Mouse (Mus musculus) embryonic facial prominence, embryonic 11.5 days (tissue): ENCODE measurements at regions not wholly inside any gene's neighbourhood (a gene's known extent, or its start where the extent isn't known, plus 50 kb on each side); places are given as distances from the start of the nearest gene placed in this dataset.
A peak's percentile ranks its signal among the peaks of the same experiment; 100 is the strongest.

Experiments
- ATAC-seq: fragments of 200-750 bp; cut with Nextera tagmentation; replicated peaks from 2 replicates; pipeline ENCODE4 v1.8.0; 2017; ENCODE audit warnings: low read depth; ENCODE audit not compliant: insufficient number of reproducible peaks, low FRiP score, low TSS enrichment
- DNase-seq: peaks from one replicate; pipeline ENCODE4 v3.0.0-alpha.2; 2015; ENCODE audit warnings: low spot score
- H3K27ac ChIP-seq: fragments of 300-500 bp; sonication (generic); replicated peaks from 2 replicates; pipeline ENCODE4 v1.5.1; 2014; ENCODE audit warnings: mild to moderate bottlenecking, low read depth, low read length, control low read depth
- H3K27me3 ChIP-seq: fragments of 300-500 bp; sonication (generic); 2 replicates; pipeline ENCODE4 v1.6.1; 2014; ENCODE audit warnings: mild to moderate bottlenecking, low read length, moderate library complexity, mixed read lengths; ENCODE audit not compliant: control insufficient read depth, insufficient read depth
- H3K36me3 ChIP-seq: fragments of 300-500 bp; sonication (generic); replicated peaks from 2 replicates; pipeline ENCODE4 v1.6.1; 2014; ENCODE audit warnings: low read depth, mild to moderate bottlenecking, low read length, moderate library complexity, mixed read lengths; ENCODE audit not compliant: control insufficient read depth, insufficient read depth
- H3K4me1 ChIP-seq: fragments of 300-500 bp; sonication (generic); 2 replicates; pipeline ENCODE4 v1.6.1; 2014; ENCODE audit warnings: low read length, mixed read lengths; ENCODE audit not compliant: control insufficient read depth, insufficient read depth
- H3K4me2 ChIP-seq: fragments of 300-500 bp; sonication (generic); 2 replicates; pipeline ENCODE4 v1.6.1; 2014; ENCODE audit warnings: low read depth, mild to moderate bottlenecking, control low read depth, low read length, moderate library complexity
- H3K4me3 ChIP-seq: fragments of 300-500 bp; sonication (generic); 2 replicates; pipeline ENCODE4 v1.5.1; 2014; ENCODE audit warnings: low read depth, low read length, control low read depth
- H3K9ac ChIP-seq: fragments of 300-500 bp; sonication (generic); replicated peaks from 2 replicates; pipeline ENCODE4 v1.6.1; 2014; ENCODE audit warnings: mild to moderate bottlenecking, control low read depth, low read length
- H3K9me3 ChIP-seq: fragments of 300-500 bp; sonication (generic); replicated peaks from 2 replicates; pipeline ENCODE4 v1.6.1; 2016; ENCODE audit warnings: mild to moderate bottlenecking, low read length, inconsistent platforms, mixed read lengths; ENCODE audit not compliant: control insufficient read depth
- WGBS: fragments of 180-500 bp; shearing (Covaris S2); extraction: QIAGEN DNeasy Blood & Tissue Kit; methylation state at CpG from one replicate; pipeline ENCODE4 v1.1.7; 2014; 5-methylcytosine and 5-hydroxymethylcytosine counted together

GRCm38 (mm10) chr7:73614341-73614740 lies 72.7 kb upstream of the Chd2 start:
- Histone ChIP-seq H3K4me3 (no peak overlapping the region), H3K36me3 (no peaks in the 10 kb centered on the region), H3K27ac (no peak overlapping the region), H3K4me1 (no peaks in the 10 kb centered on the region), H3K4me2 (no peak overlapping the region), H3K9ac (no peak overlapping the region), H3K27me3 (no peaks in the 10 kb centered on the region), H3K9me3 (no peaks in the 10 kb centered on the region)
- WGBS, result 92% methylated on average over 4 of the region's 4 CpGs
- ATAC-seq (no peak), DNase-seq (no peak)

GRCm38 (mm10) chr7:73612752-73613092 lies 71.1 kb upstream of the Chd2 start:
- 26% methylated on average over 3 of the region's 3 CpGs for WGBS
- Histone ChIP-seq H3K36me3 (no peaks in the 10 kb centered on the region), H3K4me3 (no peak overlapping the region), H3K4me2 (no peak overlapping the region), H3K27me3 (no peaks in the 10 kb centered on the region), H3K9ac (no peak overlapping the region), H3K9me3 (no peaks in the 10 kb centered on the region), H3K4me1 (no peaks in the 10 kb centered on the region; the same call in 1 of the 2 replicates), H3K27ac (no peak overlapping the region)
- DNase-seq (peak; percentile 64), ATAC-seq (no peak)

GRCm38 (mm10) chr7:73611866-73612751 lies 70.5 kb upstream of the Chd2 start:
- no peaks in the 10 kb centered on the region; the same call in 1 of the 2 replicates for H3K4me1 ChIP-seq
- no peaks in the 10 kb centered on the region for H3K27me3 ChIP-seq
- WGBS, result 83% methylated on average over 12 of the region's 12 CpGs
- no peak for ATAC-seq
- no peak for DNase-seq
- H3K36me3 ChIP-seq, result no peaks in the 10 kb centered on the region
- H3K27ac ChIP-seq, result no peak overlapping the region
- no peaks in the 10 kb centered on the region for H3K9me3 ChIP-seq
- no peak overlapping the region for H3K4me2 ChIP-seq
- no peak overlapping the region for H3K9ac ChIP-seq
- no peak overlapping the region for H3K4me3 ChIP-seq

GRCm38 (mm10) chr7:73608804-73609275 lies 67.2 kb upstream of the Chd2 start:
- Histone ChIP-seq H3K9me3 (no peaks in the 10 kb centered on the region), H3K36me3 (no peaks in the 10 kb centered on the region), H3K9ac (no peak overlapping the region), H3K27ac (no peak overlapping the region), H3K4me3 (no peak overlapping the region), H3K4me1 (no peaks in the 10 kb centered on the region; the same call in 1 of the 2 replicates), H3K4me2 (no peak overlapping the region), H3K27me3 (no peaks in the 10 kb centered on the region)
- whole genome bisulfite sequencing, result 58% methylated on average over 5 of the region's 5 CpGs
- ATAC-seq, result no peak
- DNase-seq, result peak; percentile 37

DNA sequence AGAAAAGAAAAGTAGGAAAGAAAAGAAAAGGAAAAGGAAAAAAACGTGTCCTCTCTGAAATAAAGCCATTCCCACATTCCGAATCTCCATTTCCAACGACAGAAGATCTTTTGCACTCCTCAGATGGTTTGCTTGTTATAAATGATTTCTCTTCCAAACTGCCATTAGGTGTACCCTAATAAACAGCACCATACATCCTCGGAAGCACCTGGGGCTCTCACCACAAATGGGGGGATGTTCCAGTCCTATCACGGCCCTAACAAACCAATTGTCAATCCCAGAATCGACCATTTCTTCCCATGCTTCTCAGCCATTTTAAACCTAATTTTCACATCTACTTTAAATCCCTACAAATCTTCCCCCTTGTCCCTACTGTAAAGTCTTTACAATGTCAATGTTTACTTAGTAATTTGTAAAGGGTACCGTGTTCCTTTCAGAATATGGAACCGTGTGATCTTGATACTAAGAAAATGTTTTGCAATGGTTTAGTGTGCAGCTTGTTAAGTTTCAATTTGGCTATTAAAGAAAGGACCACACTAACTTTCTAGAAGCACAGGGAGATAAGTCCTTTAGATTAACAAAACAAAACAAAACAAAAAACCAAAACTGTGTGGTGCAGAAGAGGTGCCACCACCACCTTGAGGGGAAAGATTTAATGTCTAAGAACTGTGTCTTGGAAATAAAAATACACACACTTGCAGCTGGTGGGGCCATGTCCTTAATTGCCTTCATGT lies 66.6 kb upstream of the Chd2 start:
- H3K36me3 ChIP-seq, result no peaks in the 10 kb centered on the region
- 0 out of 2 replicates have a peak overlapping the region, but pooled peaks have one; percentile 13 for H3K27ac ChIP-seq
- H3K9me3 ChIP-seq, result no peaks in the 10 kb centered on the region
- WGBS, result 36% methylated on average over 8 of the region's 8 CpGs
- H3K4me1 ChIP-seq, result no peaks in the 10 kb centered on the region; the same call in 1 of the 2 replicates
- H3K27me3 ChIP-seq, result no peaks in the 10 kb centered on the region
- no peak overlapping the region for H3K9ac ChIP-seq
- ATAC-seq (no peak), DNase-seq (no peak)
- H3K4me3 ChIP-seq, result no peak overlapping the region
- H3K4me2 ChIP-seq, result no peak overlapping the region

DNA sequence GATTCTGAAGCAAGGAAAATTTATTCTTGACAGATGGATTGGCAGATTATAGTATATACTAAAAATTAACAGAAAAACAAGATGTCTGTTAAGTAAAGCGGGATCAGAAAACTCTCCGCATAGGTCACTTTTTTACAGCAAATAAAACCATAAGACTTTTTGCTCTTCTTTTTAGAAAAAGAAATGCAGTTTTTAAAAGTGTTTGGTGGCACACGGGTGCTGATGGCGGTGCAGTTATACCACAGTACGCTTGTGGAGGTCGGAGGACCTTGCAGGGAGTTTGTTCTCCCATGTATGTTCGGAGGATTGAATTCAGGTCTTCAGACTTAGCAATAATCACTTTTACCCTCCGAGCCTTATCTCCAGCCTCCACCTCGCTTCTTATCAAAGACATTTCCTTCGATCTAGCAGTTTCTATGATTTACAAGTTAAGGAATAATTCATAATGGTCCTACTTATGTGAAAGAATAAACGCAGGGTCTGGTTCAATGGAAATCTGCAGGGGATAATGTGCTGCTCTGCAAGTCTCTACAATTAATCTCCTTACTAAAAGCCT lies 65.9 kb upstream of the Chd2 start:
- Histone ChIP-seq H3K9ac (peak overlapping the region; percentile 45), H3K4me1 (no peaks in the 10 kb centered on the region; the same call in 1 of the 2 replicates), H3K4me2 (peak overlapping the region; percentile 45), H3K36me3 (no peaks in the 10 kb centered on the region), H3K27me3 (no peaks in the 10 kb centered on the region), H3K4me3 (peak overlapping the region; percentile 22), H3K27ac (peak overlapping the region; percentile 11), H3K9me3 (no peaks in the 10 kb centered on the region)
- ATAC-seq (no peak), DNase-seq (peak; percentile 42)
- 12% methylated on average over 11 of the region's 11 CpGs for WGBS

- Histone ChIP-seq H3K4me1 (no peaks in the 10 kb centered on the region; the same call in 1 of the 2 replicates), H3K36me3 (no peaks in the 10 kb centered on the region), H3K4me3 (peak overlapping the region; percentile 22), H3K4me2 (peak overlapping the region; percentile 45), H3K9ac (peak overlapping the region; percentile 41), H3K9me3 (no peaks in the 10 kb centered on the region), H3K27me3 (no peaks in the 10 kb centered on the region), H3K27ac (peak overlapping the region; percentile 82)
- 3% methylated on average over 30 of the region's 30 CpGs for WGBS
- DNase-seq, result peak; percentile 97
- peak; percentile 90 for ATAC-seq
Measured at GRCm38 (mm10) chr7:73606677-73607449, 65.2 kb upstream of the Chd2 start.
